Comparison of ENCODE assay signal across 8 mouse cellular contexts in genomic region chr4:130175072-130175711, GRCm38 (mm10). TPM values are rescaled to one million over a fixed set of nuclear protein-coding genes. Genes with fewer than 3 reads are reported as not detected.
DNase-seq lines count a peak whose midpoint lies in the region; ATAC-seq and TF ChIP-seq lines count a peak whose summit lies in the region.

TSS of gene Tinagl1 (minus strand) at chr4:130175122.

- H3K27ac ChIP-seq in spleen, adult 2 months (ENCODE audit: insufficient read depth, low read length), result peak within 1 kb of the TSS; percentile 77
- H3K27ac ChIP-seq in embryonic facial prominence, embryonic 14.5 days (replicated peaks; ENCODE audit: low read depth, low read length), result no peak within 1 kb of the TSS
- H3K27ac ChIP-seq in heart, embryonic 12.5 days (ENCODE audit: poor library complexity, severe bottlenecking), result peak within 1 kb of the TSS; percentile 41; the same call in 1 of the 2 replicates
- peak within 1 kb of the TSS; percentile 60; the same call in 1 of the 2 replicates for H3K27ac ChIP-seq in kidney, embryonic 16.5 days (ENCODE audit: low read length)

- peak within 1 kb of the TSS; percentile 53 for H3K4me3 ChIP-seq in spleen, adult 2 months (ENCODE audit: extremely low read depth, insufficient read depth, insufficient read length)
- peak within 1 kb of the TSS; percentile 29 for H3K4me3 ChIP-seq in embryonic facial prominence, embryonic 14.5 days (ENCODE audit: low read depth, low read length)
- peak within 1 kb of the TSS; percentile 48 for H3K4me3 ChIP-seq in heart, embryonic 12.5 days
- H3K4me3 ChIP-seq in kidney, embryonic 16.5 days (ENCODE audit: low read length), result peak within 1 kb of the TSS; percentile 34

- no peak for TF ChIP-seq POLR2A in spleen, adult 2 months (IDR thresholded peaks at IDR 0.05; ENCODE audit: low read depth, low read length)

- WGBS in spleen, adult 2 months, result 7% methylated on average over 14 of the region's 14 CpGs
- 7% methylated on average over 13 of the region's 14 CpGs for WGBS in embryonic facial prominence, embryonic 14.5 days
- WGBS in heart, embryonic 12.5 days, result 1% methylated on average over 14 of the region's 14 CpGs
- 1% methylated on average over 14 of the region's 14 CpGs for WGBS in kidney, embryonic 16.5 days

- no peak for ATAC-seq in embryonic facial prominence, embryonic 14.5 days (ENCODE audit: low read depth)
- ATAC-seq in heart, embryonic 12.5 days (ENCODE audit: insufficient number of reproducible peaks, low FRiP score), result peak; percentile 12; the same call in 1 of the 2 replicates
- peak; percentile 32 for ATAC-seq in kidney, embryonic 16.5 days (ENCODE audit: low FRiP score, low TSS enrichment)
- no peak for ATAC-seq in megakaryocyte-erythroid progenitor cell, adult 5-6 weeks (replicated peaks; ENCODE audit: low FRiP score, low TSS enrichment, poor library complexity, severe bottlenecking)

- H3K4me2 ChIP-seq in embryonic facial prominence, embryonic 14.5 days (ENCODE audit: low read depth, low read length), result peak within 1 kb of the TSS; percentile 56
- peak within 1 kb of the TSS; percentile 77 for H3K4me2 ChIP-seq in heart, embryonic 12.5 days
- peak within 1 kb of the TSS; percentile 63 for H3K4me2 ChIP-seq in kidney, embryonic 16.5 days (replicated peaks; ENCODE audit: low read depth, low read length)

- no peaks in the 10 kb centered on the region for H3K4me1 ChIP-seq in spleen, adult 2 months (ENCODE audit: control insufficient read depth, insufficient read depth, insufficient read length)
- peaks cover 28% of the 10 kb centered on the region for H3K4me1 ChIP-seq in embryonic facial prominence, embryonic 14.5 days (ENCODE audit: control insufficient read depth, insufficient read depth, low read length)
- H3K4me1 ChIP-seq in heart, embryonic 12.5 days (replicated peaks), result peaks cover 74% of the 10 kb centered on the region
- H3K4me1 ChIP-seq in kidney, embryonic 16.5 days (ENCODE audit: insufficient read depth, low read length), result peaks cover 68% of the 10 kb centered on the region

- H3K9ac ChIP-seq in embryonic facial prominence, embryonic 14.5 days (ENCODE audit: low read depth, low read length), result peak within 1 kb of the TSS; percentile 14; the same call in 1 of the 2 replicates
- H3K9ac ChIP-seq in heart, embryonic 12.5 days, result peak within 1 kb of the TSS; percentile 71
- peak within 1 kb of the TSS; percentile 45 for H3K9ac ChIP-seq in kidney, embryonic 16.5 days (replicated peaks; ENCODE audit: low read length)

- no peaks in the 10 kb centered on the region for H3K27me3 ChIP-seq in spleen, adult 2 months (ENCODE audit: control insufficient read depth, insufficient read depth, low read length)
- peaks cover 22% of the 10 kb centered on the region for H3K27me3 ChIP-seq in embryonic facial prominence, embryonic 14.5 days (replicated peaks; ENCODE audit: control insufficient read depth, insufficient read depth, low read length)
- H3K27me3 ChIP-seq in heart, embryonic 12.5 days (replicated peaks), result peaks cover 5% of the 10 kb centered on the region; the same call in 1 of the 2 replicates
- H3K27me3 ChIP-seq in kidney, embryonic 16.5 days (ENCODE audit: insufficient read depth, low read length), result 0 out of 2 replicates have a peak, but pooled peaks cover 5% of the 10 kb centered on the region

- H3K9me3 ChIP-seq in embryonic facial prominence, embryonic 14.5 days (ENCODE audit: control insufficient read depth, low read length), result no peaks in the 10 kb centered on the region
- no peaks in the 10 kb centered on the region for H3K9me3 ChIP-seq in heart, embryonic 12.5 days (replicated peaks)
- no peaks in the 10 kb centered on the region for H3K9me3 ChIP-seq in kidney, embryonic 16.5 days (ENCODE audit: low read length)

- DNase-seq in spleen, adult 2 months (ENCODE audit: low read depth in 1 of 2, low spot score in 2 of 2), result no peak
- no peak for DNase-seq in spleen, adult 18-20 months
- no peak for DNase-seq in embryonic facial prominence, embryonic 14.5 days (ENCODE audit: low spot score)
- peak; percentile 61 to 78 for DNase-seq in lung, postnatal 4 days
- no peak for DNase-seq in adipocyte (ENCODE audit: low spot score)

- no peak for TF ChIP-seq CTCF in spleen, adult 2 months (IDR thresholded peaks at IDR 0.05; ENCODE audit: extremely low read depth, insufficient read depth, insufficient read length, insufficient replicate concordance)

- H3K36me3 ChIP-seq in spleen, adult 2 months (ENCODE audit: control insufficient read depth, insufficient read depth, low read length), result no peaks in the 10 kb centered on the region
- H3K36me3 ChIP-seq in embryonic facial prominence, embryonic 14.5 days (ENCODE audit: control insufficient read depth, insufficient read depth, low read length), result no peaks in the 10 kb centered on the region
- 0 out of 2 replicates have a peak, but pooled peaks cover 3% of the 10 kb centered on the region for H3K36me3 ChIP-seq in heart, embryonic 12.5 days
- H3K36me3 ChIP-seq in kidney, embryonic 16.5 days (ENCODE audit: insufficient read depth, low read length), result no peaks in the 10 kb centered on the region

RNA-seq across cellular contexts. Expression of gene Tinagl1, which starts in this region (rescaled TPM):
- polyA plus RNA-seq in spleen, adult 2 months (2012; rRNA removed), result 115 and 141 TPM in 2 replicates
- 21.8 and 23.9 TPM in 2 replicates for polyA plus RNA-seq in embryonic facial prominence, embryonic 14.5 days (2014; fragmentation: Nextera tagmentation; extraction: Ambion mirVana)
- polyA plus RNA-seq in heart, embryonic 12.5 days (2016; fragmentation: Nextera tagmentation; extraction: Ambion mirVana), result 46.6 and 49.8 TPM in 2 replicates
- 71.2 and 93.4 TPM in 2 replicates for polyA plus RNA-seq in kidney, embryonic 16.5 days (2015; fragmentation: Nextera tagmentation; extraction: Ambion mirVana)
- 2.7 and 15.3 TPM in 2 replicates for total RNA-seq in megakaryocyte-erythroid progenitor cell, adult 5-6 weeks (2014; fragmentation: Nextera tagmentation)
- total RNA-seq in megakaryocyte-erythroid progenitor cell, adult 5-6 weeks (2017), result 1.8 and 2.7 TPM in 2 replicates

Comparison
In these comparisons a context has a peak if more than half of its experiments do, and no peak if none do; other contexts are left out.
1. DNase-seq: peak in lung, postnatal 4 days (2 of 2); none in spleen, adult 2 months (0 of 2), spleen, adult 18-20 months (0 of 2), embryonic facial prominence, embryonic 14.5 days (single experiment) and adipocyte (single experiment).
2. ATAC-seq: peak in heart, embryonic 12.5 days (single experiment) and kidney, embryonic 16.5 days (single experiment); none in embryonic facial prominence, embryonic 14.5 days (single experiment) and megakaryocyte-erythroid progenitor cell, adult 5-6 weeks (single experiment).
3. H3K9ac ChIP-seq: peak in every context shown above with its lines; median percentile 71 in heart, embryonic 12.5 days; 45 in kidney, embryonic 16.5 days; 14 in embryonic facial prominence, embryonic 14.5 days.
4. Peak in every context shown above with its lines, with median percentiles within 50 percentile points of each other: H3K4me3 ChIP-seq and H3K4me2 ChIP-seq.